8 mouse cellular contexts compared by ENCODE assay signal in the genomic region with DNA sequence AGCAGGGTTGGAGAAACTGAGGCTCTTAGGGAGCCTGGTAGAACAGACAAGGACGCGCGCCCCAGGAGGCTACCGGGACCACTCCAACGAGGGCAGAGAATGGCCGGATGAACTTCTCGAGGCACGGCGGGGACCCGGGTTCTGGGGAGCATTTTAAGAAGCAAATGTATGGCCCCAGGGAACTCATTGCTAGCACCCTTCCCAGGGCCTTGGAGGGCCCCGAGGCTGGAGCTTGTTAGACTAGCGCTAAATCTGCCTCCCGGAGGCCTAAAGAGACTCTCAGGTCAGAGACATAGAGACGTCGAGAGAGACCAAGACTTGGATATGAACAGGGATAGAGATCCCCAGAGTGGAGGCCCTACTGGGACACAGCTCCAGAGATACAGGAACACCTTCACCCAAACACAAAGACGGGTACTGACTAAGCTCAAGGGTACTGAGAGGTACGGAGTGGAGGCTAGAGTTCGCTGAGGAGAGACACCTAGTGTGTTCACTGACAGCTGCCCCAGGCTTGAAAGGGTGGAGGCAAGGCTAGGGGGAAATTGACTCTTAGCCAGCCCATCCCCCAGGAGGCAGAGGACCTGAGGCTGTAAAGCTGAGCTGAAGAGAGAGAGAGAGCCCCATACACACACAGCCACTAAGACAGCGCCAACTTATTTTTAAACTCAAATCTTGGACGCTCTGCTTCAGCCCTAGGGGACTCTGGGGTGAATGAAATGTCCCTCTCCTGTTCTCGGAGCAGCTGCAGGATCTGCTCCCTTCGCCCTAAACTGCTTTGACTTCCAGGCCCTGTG. TPM values are rescaled to one million over a fixed set of nuclear protein-coding genes. Genes with fewer than 3 reads are reported as not detected.
DNase-seq lines count a peak whose midpoint lies in the region; ATAC-seq and TF ChIP-seq lines count a peak whose summit lies in the region.

No protein-coding gene starts in this region.

- ATAC-seq in stomach, embryonic 15.5 days (ENCODE audit: insufficient read depth, low FRiP score, low read depth), result no peak; the same call in 1 of the 2 replicates

- H3K4me2 ChIP-seq in stomach, embryonic 15.5 days, result peak overlapping the region; percentile 79

- peak overlapping the region; percentile 94 for H3K27ac ChIP-seq in forebrain, embryonic 10.5 days
- H3K27ac ChIP-seq in hindbrain, embryonic 10.5 days, result peak overlapping the region; percentile 89
- H3K27ac ChIP-seq in stomach, embryonic 15.5 days, result peak overlapping the region; percentile 94

- H3K4me1 ChIP-seq in E14TG2a.4 (replicated peaks; ENCODE audit: low read depth, low read length), result peaks cover 66% of the 10 kb centered on the region
- peaks cover 76% of the 10 kb centered on the region for H3K4me1 ChIP-seq in forebrain, embryonic 10.5 days
- peaks cover 69% of the 10 kb centered on the region for H3K4me1 ChIP-seq in hindbrain, embryonic 10.5 days (replicated peaks)
- H3K4me1 ChIP-seq in stomach, embryonic 15.5 days, result peaks cover 41% of the 10 kb centered on the region

- peak; percentile 12 to 33 for DNase-seq in adrenal gland, adult 18-20 months (ENCODE audit: low spot score in 2 of 2)
- DNase-seq in adrenal gland, postnatal 25 days, result no peak
- DNase-seq in forebrain, embryonic 10.5 days (ENCODE audit: extremely low spot score, low spot score), result peak; percentile 37
- peak; percentile 37 for DNase-seq in hindbrain, embryonic 10.5 days (ENCODE audit: low spot score)
- peak; percentile 41 for DNase-seq in lung, postnatal 10 days
- DNase-seq in ovary, postnatal 14 days (ENCODE audit: low spot score), result no peak

- H3K9ac ChIP-seq in stomach, embryonic 15.5 days, result peak overlapping the region; percentile 86

- peaks cover 8% of the 10 kb centered on the region for H3K36me3 ChIP-seq in E14TG2a.4 (ENCODE audit: insufficient read depth, low read length)
- peaks cover 9% of the 10 kb centered on the region for H3K36me3 ChIP-seq in forebrain, embryonic 10.5 days (replicated peaks)
- H3K36me3 ChIP-seq in hindbrain, embryonic 10.5 days, result peaks cover 3% of the 10 kb centered on the region; the same call in 1 of the 2 replicates
- no peaks in the 10 kb centered on the region for H3K36me3 ChIP-seq in stomach, embryonic 15.5 days

- TF ChIP-seq CTCF in E14TG2a.4 (conservative IDR thresholded peaks at IDR 0.05; ENCODE audit: low read length), result no peak

- peak overlapping the region; percentile 91 for H3K4me3 ChIP-seq in E14TG2a.4 (replicated peaks; ENCODE audit: low read length)
- peak overlapping the region; percentile 91 for H3K4me3 ChIP-seq in forebrain, embryonic 10.5 days
- peak overlapping the region; percentile 91 for H3K4me3 ChIP-seq in hindbrain, embryonic 10.5 days
- H3K4me3 ChIP-seq in stomach, embryonic 15.5 days (replicated peaks), result peak overlapping the region; percentile 84

- WGBS in forebrain, embryonic 10.5 days, result under 1% methylated on average over 22 of the region's 22 CpGs
- 3% methylated on average over 22 of the region's 22 CpGs for WGBS in hindbrain, embryonic 10.5 days
- 4% methylated on average over 22 of the region's 22 CpGs for WGBS in stomach, embryonic 15.5 days

- H3K9me3 ChIP-seq in E14TG2a.4 (ENCODE audit: low read length), result no peaks in the 10 kb centered on the region
- no peaks in the 10 kb centered on the region for H3K9me3 ChIP-seq in forebrain, embryonic 10.5 days
- no peaks in the 10 kb centered on the region for H3K9me3 ChIP-seq in hindbrain, embryonic 10.5 days
- H3K9me3 ChIP-seq in stomach, embryonic 15.5 days, result no peaks in the 10 kb centered on the region

- peaks cover 17% of the 10 kb centered on the region for H3K27me3 ChIP-seq in E14TG2a.4 (ENCODE audit: insufficient read depth, low read length)
- H3K27me3 ChIP-seq in forebrain, embryonic 10.5 days (ENCODE audit: poor library complexity, severe bottlenecking), result peaks cover 27% of the 10 kb centered on the region
- peaks cover 64% of the 10 kb centered on the region for H3K27me3 ChIP-seq in hindbrain, embryonic 10.5 days (ENCODE audit: insufficient read depth, poor library complexity, severe bottlenecking)
- H3K27me3 ChIP-seq in stomach, embryonic 15.5 days (replicated peaks), result no peaks in the 10 kb centered on the region

RNA-seq across cellular contexts. Expression of a gene that starts 0.7 kb away (rescaled TPM):
- total RNA-seq in adrenal gland, adult 18-20 months (2021), result 10 to 100 TPM in 1 of 2 experiments, 1 to 10 TPM in 1; 6.3 to 15.0 TPM
- total RNA-seq in adrenal gland, postnatal 25 days (2021), result 6.7 and 8.7 TPM in 2 replicates
- 5.5 and 8.7 TPM in 2 replicates for polyA plus RNA-seq in forebrain, embryonic 10.5 days (2016; fragmentation: Nextera tagmentation; extraction: Ambion mirVana)
- polyA plus RNA-seq in hindbrain, embryonic 10.5 days (2016; fragmentation: Nextera tagmentation; extraction: Ambion mirVana), result 4.0 and 5.7 TPM in 2 replicates
- 12.3 and 14.2 TPM in 2 replicates for polyA plus RNA-seq in stomach, embryonic 15.5 days (2015; fragmentation: Nextera tagmentation; extraction: Ambion mirVana)

RNA-seq across cellular contexts. Expression of a gene that starts 7.8 kb away (rescaled TPM):
- 10 to 100 TPM; 32.5 to 35.7 TPM for total RNA-seq in adrenal gland, adult 18-20 months (2021)
- total RNA-seq in adrenal gland, postnatal 25 days (2021), result 38.1 and 43.0 TPM in 2 replicates
- 63.0 and 65.9 TPM in 2 replicates for polyA plus RNA-seq in forebrain, embryonic 10.5 days (2016; fragmentation: Nextera tagmentation; extraction: Ambion mirVana)
- 62.8 and 62.9 TPM in 2 replicates for polyA plus RNA-seq in hindbrain, embryonic 10.5 days (2016; fragmentation: Nextera tagmentation; extraction: Ambion mirVana)
- 79.4 and 82.1 TPM in 2 replicates for polyA plus RNA-seq in stomach, embryonic 15.5 days (2015; fragmentation: Nextera tagmentation; extraction: Ambion mirVana)

RNA-seq across cellular contexts. Expression of a gene that starts 13.3 kb away (rescaled TPM):
- 10 to 100 TPM; 33.1 to 34.9 TPM for total RNA-seq in adrenal gland, adult 18-20 months (2021)
- total RNA-seq in adrenal gland, postnatal 25 days (2021), result 40.2 and 46.8 TPM in 2 replicates
- 260 and 269 TPM in 2 replicates for polyA plus RNA-seq in forebrain, embryonic 10.5 days (2016; fragmentation: Nextera tagmentation; extraction: Ambion mirVana)
- polyA plus RNA-seq in hindbrain, embryonic 10.5 days (2016; fragmentation: Nextera tagmentation; extraction: Ambion mirVana), result 221 and 243 TPM in 2 replicates
- 133 and 140 TPM in 2 replicates for polyA plus RNA-seq in stomach, embryonic 15.5 days (2015; fragmentation: Nextera tagmentation; extraction: Ambion mirVana)

RNA-seq across cellular contexts. Expression of a gene that starts 40.4 kb away (rescaled TPM):
- 10 to 100 TPM; 16.9 to 18.8 TPM for total RNA-seq in adrenal gland, adult 18-20 months (2021)
- total RNA-seq in adrenal gland, postnatal 25 days (2021), result 20.9 and 24.8 TPM in 2 replicates
- polyA plus RNA-seq in forebrain, embryonic 10.5 days (2016; fragmentation: Nextera tagmentation; extraction: Ambion mirVana), result 28.8 and 29.4 TPM in 2 replicates
- polyA plus RNA-seq in hindbrain, embryonic 10.5 days (2016; fragmentation: Nextera tagmentation; extraction: Ambion mirVana), result 24.2 and 26.8 TPM in 2 replicates
- polyA plus RNA-seq in stomach, embryonic 15.5 days (2015; fragmentation: Nextera tagmentation; extraction: Ambion mirVana), result 27.1 and 31.6 TPM in 2 replicates

RNA-seq across cellular contexts. Expression of a gene that starts 44.6 kb away (rescaled TPM):
- not detected for total RNA-seq in adrenal gland, adult 18-20 months (2021)
- not detected in 2 replicates for total RNA-seq in adrenal gland, postnatal 25 days (2021)
- 2.7 and 3.0 TPM in 2 replicates for polyA plus RNA-seq in forebrain, embryonic 10.5 days (2016; fragmentation: Nextera tagmentation; extraction: Ambion mirVana)
- 5.2 and 12.9 TPM in 2 replicates for polyA plus RNA-seq in hindbrain, embryonic 10.5 days (2016; fragmentation: Nextera tagmentation; extraction: Ambion mirVana)
- polyA plus RNA-seq in stomach, embryonic 15.5 days (2015; fragmentation: Nextera tagmentation; extraction: Ambion mirVana), result 0.14 TPM in 2 replicates

Comparison
In these comparisons a context has a peak if more than half of its experiments do, and no peak if none do; other contexts are left out.
1. DNase-seq: peak in adrenal gland, adult 18-20 months (2 of 2), forebrain, embryonic 10.5 days (single experiment), hindbrain, embryonic 10.5 days (single experiment) and lung, postnatal 10 days (single experiment); none in adrenal gland, postnatal 25 days (single experiment) and ovary, postnatal 14 days (single experiment).
2. Peak in every context shown above with its lines, with median percentiles within 50 percentile points of each other: H3K4me3 ChIP-seq and H3K27ac ChIP-seq.